ENCODE assay signal across 10 mouse cellular contexts in genomic region chr8:90956390-90956789, GRCm38 (mm10).
A peak's percentile ranks its signal among the peaks of the same experiment; 100 is the strongest.
DNase-seq lines count a peak whose midpoint lies in the region; ATAC-seq and TF ChIP-seq lines count a peak whose summit lies in the region.
"Had no signal": no experiment of that assay in that cellular context is flagged by ENCODE, and none has a peak within 500 bp of the region (broad histone marks: within the 10 kb centered on the region; RNA-seq: fewer than 3 reads in every experiment).

No protein-coding gene starts in this region.

- 32% methylated on average over 9 of the region's 9 CpGs for WGBS in kidney, embryonic 15.5 days
- WGBS in embryonic facial prominence, embryonic 14.5 days, result 30% methylated on average over 9 of the region's 9 CpGs
- WGBS in intestine, embryonic 14.5 days, result 66% methylated on average over 9 of the region's 9 CpGs

- H3K9ac ChIP-seq in kidney, embryonic 15.5 days, result peak overlapping the region; percentile 34; the same call in 1 of the 2 replicates
- peak overlapping the region; percentile 56 for H3K9ac ChIP-seq in embryonic facial prominence, embryonic 14.5 days (ENCODE audit: low read depth, low read length)
- peak overlapping the region; percentile 42 for H3K9ac ChIP-seq in intestine, embryonic 14.5 days (ENCODE audit: low read length)

- H3K27me3 ChIP-seq in kidney, embryonic 15.5 days, result no peaks in the 10 kb centered on the region
- H3K27me3 ChIP-seq in embryonic facial prominence, embryonic 14.5 days (replicated peaks; ENCODE audit: control insufficient read depth, insufficient read depth, low read length), result no peaks in the 10 kb centered on the region
- no peaks in the 10 kb centered on the region for H3K27me3 ChIP-seq in intestine, embryonic 14.5 days (replicated peaks; ENCODE audit: control insufficient read depth, insufficient read depth, low read length)
- no peaks in the 10 kb centered on the region for H3K27me3 ChIP-seq in myocyte (ENCODE audit: control insufficient read depth, insufficient read depth, insufficient read length)
- H3K27me3 ChIP-seq: Patski had no signal

- no peak for DNase-seq in kidney, adult 18-20 months
- DNase-seq in embryonic facial prominence, embryonic 14.5 days (ENCODE audit: low spot score), result no peak
- DNase-seq in intestine, embryonic 14.5 days (ENCODE audit: low spot score), result no peak
- DNase-seq in left cerebral cortex, adult 8-10 months (ENCODE audit: low spot score in 2 of 2), result no peak
- DNase-seq in spleen, postnatal 10 days (ENCODE audit: low spot score in 2 of 2), result no peak
- DNase-seq in thymus, postnatal 14 days, result no peak
- DNase-seq: thymus, postnatal 4 days had no signal

- H3K9me3 ChIP-seq in kidney, embryonic 15.5 days (replicated peaks), result no peaks in the 10 kb centered on the region
- no peaks in the 10 kb centered on the region for H3K9me3 ChIP-seq in embryonic facial prominence, embryonic 14.5 days (ENCODE audit: control insufficient read depth, low read length)
- no peaks in the 10 kb centered on the region for H3K9me3 ChIP-seq in intestine, embryonic 14.5 days (ENCODE audit: control insufficient read depth, low read length)

- peak overlapping the region; percentile 38 for H3K4me3 ChIP-seq in kidney, embryonic 15.5 days (replicated peaks)
- H3K4me3 ChIP-seq in embryonic facial prominence, embryonic 14.5 days (ENCODE audit: low read depth, low read length), result peak overlapping the region; percentile 35
- H3K4me3 ChIP-seq in intestine, embryonic 14.5 days (ENCODE audit: low read depth, low read length), result peak overlapping the region; percentile 63
- H3K4me3 ChIP-seq in myocyte, result peak overlapping the region; percentile 29

- peaks cover 3% of the 10 kb centered on the region for H3K36me3 ChIP-seq in kidney, embryonic 15.5 days
- 0 out of 2 replicates have a peak, but pooled peaks cover 5% of the 10 kb centered on the region for H3K36me3 ChIP-seq in embryonic facial prominence, embryonic 14.5 days (ENCODE audit: control insufficient read depth, insufficient read depth, low read length)
- H3K36me3 ChIP-seq in intestine, embryonic 14.5 days (ENCODE audit: control insufficient read depth, insufficient read depth, low read length), result peaks cover 5% of the 10 kb centered on the region; the same call in 1 of the 2 replicates
- no peaks in the 10 kb centered on the region for H3K36me3 ChIP-seq in myocyte (ENCODE audit: control insufficient read depth, insufficient read depth)

- H3ac ChIP-seq in myocyte (ENCODE audit: control insufficient read depth, insufficient read length), result no peak overlapping the region

- peaks cover 11% of the 10 kb centered on the region for H3K79me2 ChIP-seq in myocyte (ENCODE audit: control insufficient read depth, insufficient read depth)

- no peak for TF ChIP-seq POLR2A in myocyte (IDR thresholded peaks at IDR 0.05; ENCODE audit: insufficient read length, low read depth)

- H3K4me2 ChIP-seq in kidney, embryonic 15.5 days, result peak overlapping the region; percentile 60
- H3K4me2 ChIP-seq in embryonic facial prominence, embryonic 14.5 days (ENCODE audit: low read depth, low read length), result peak overlapping the region; percentile 73
- peak overlapping the region; percentile 80 for H3K4me2 ChIP-seq in intestine, embryonic 14.5 days (ENCODE audit: low read length)
- peak overlapping the region; percentile 95 for H3K4me2 ChIP-seq in myocyte (ENCODE audit: low read depth)

- no peak overlapping the region for H3K27ac ChIP-seq in kidney, embryonic 15.5 days
- peak overlapping the region; percentile 49; the same call in 1 of the 2 replicates for H3K27ac ChIP-seq in embryonic facial prominence, embryonic 14.5 days (replicated peaks; ENCODE audit: low read depth, low read length)
- H3K27ac ChIP-seq in intestine, embryonic 14.5 days (ENCODE audit: low read depth), result no peak overlapping the region

- ATAC-seq in kidney, embryonic 15.5 days (replicated peaks; ENCODE audit: low FRiP score), result no peak
- no peak for ATAC-seq in embryonic facial prominence, embryonic 14.5 days (ENCODE audit: low read depth)
- no peak for ATAC-seq in intestine, embryonic 14.5 days (replicated peaks; ENCODE audit: low FRiP score, low TSS enrichment, low read depth)
- ATAC-seq: Patski had no signal

- peaks cover 28% of the 10 kb centered on the region for H3K4me1 ChIP-seq in kidney, embryonic 15.5 days
- H3K4me1 ChIP-seq in embryonic facial prominence, embryonic 14.5 days (ENCODE audit: control insufficient read depth, insufficient read depth, low read length), result peaks cover 10% of the 10 kb centered on the region
- H3K4me1 ChIP-seq in intestine, embryonic 14.5 days (replicated peaks; ENCODE audit: control insufficient read depth, insufficient read depth, low read length), result peaks cover 18% of the 10 kb centered on the region

TF ChIP-seq in myocyte, 11 proteins besides CTCF, POLR2A, EP300 and RAD21:
- TF ChIP-seq MYOD1 (IDR thresholded peaks at IDR 0.05; ENCODE audit: control insufficient read depth in 1 of 3, insufficient read length in 2 of 3, low read depth in 2 of 3) (no peak), SRF (IDR thresholded peaks at IDR 0.05; ENCODE audit: control insufficient read depth, insufficient read length, low read depth) (no peak), CEBPB (IDR thresholded peaks at IDR 0.05; ENCODE audit: insufficient read depth, poor library complexity, severe bottlenecking) (no peak), USF1 (IDR thresholded peaks at IDR 0.05; ENCODE audit: low read depth) (no peak), MYOG (IDR thresholded peaks at IDR 0.05; ENCODE audit: control insufficient read depth in 1 of 3, insufficient read depth in 1 of 3, insufficient read length in 2 of 3, low read depth in 2 of 3) (no peak), E2F4 (IDR thresholded peaks at IDR 0.05; ENCODE audit: insufficient read depth) (no peak), TCF3 (IDR thresholded peaks at IDR 0.05; ENCODE audit: insufficient read length, low read depth) (no peak), MAX (IDR thresholded peaks at IDR 0.05; ENCODE audit: low read depth) (no peak), REST (IDR thresholded peaks at IDR 0.05; ENCODE audit: insufficient read depth, insufficient read length) (no peak), POLR2AphosphoS2 (IDR thresholded peaks at IDR 0.05; ENCODE audit: insufficient read length, low read depth) (no peak), TCF12 (IDR thresholded peaks at IDR 0.05; ENCODE audit: insufficient read depth, poor library complexity, severe bottlenecking) (no peak)
